Mouse (Mus musculus) olfactory bulb, adult 2 months (tissue): ENCODE data around the gene Hypk.
"Not testable (repeated sequence)": the region's sequence is repeated elsewhere in the genome, so short reads cannot be mapped to it uniquely, and the experiment has no call there.

Source experiments
- CTCF ChIP-seq: fragments of 200-500 bp; IDR thresholded peaks from 2 replicates; pipeline ENCODE4 v1.5.1; 2012; ENCODE audit warnings: low read depth, mild to moderate bottlenecking, low read length, moderate library complexity; ENCODE audit not compliant: insufficient read depth
- POLR2A ChIP-seq: fragments of 200-500 bp; IDR thresholded peaks from 2 replicates; pipeline ENCODE4 v1.6.1; 2012; ENCODE audit warnings: mild to moderate bottlenecking, low read depth, low read length, moderate library complexity; ENCODE audit not compliant: insufficient read depth

DNA sequence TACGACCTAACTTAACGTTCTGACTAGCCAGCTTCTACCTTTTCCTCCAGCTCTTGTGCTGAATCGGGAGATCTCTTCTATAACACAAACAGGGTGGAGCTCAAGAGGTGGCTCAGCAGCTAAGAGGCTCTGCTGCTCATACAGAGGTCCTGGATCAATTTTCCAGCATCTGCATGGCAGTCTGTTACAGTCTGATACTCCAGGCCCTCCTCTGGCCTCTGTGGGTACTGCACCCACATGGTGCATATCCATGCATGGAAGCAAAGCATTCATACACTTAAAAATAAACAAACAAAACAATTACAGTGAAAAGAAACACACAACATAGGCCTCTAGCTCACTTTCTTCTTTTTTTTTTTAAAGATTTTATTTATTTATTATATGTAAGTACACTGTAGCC is 19.7 kb downstream of the Hypk start:
- not testable (repeated sequence) for TF ChIP-seq CTCF, POLR2A
